Mouse (Mus musculus) neutrophil, adult 5-6 weeks (primary cell): ENCODE results near the gene Cfap36. TPM values are rescaled to one million over a fixed set of nuclear protein-coding genes. Genes with fewer than 3 reads are reported as not detected.

Source experiments
- ATAC-seq: fragments of 151-379, 151-347 bp; 2 replicates; pipeline ENCODE4 v1.8.0; 2017; ENCODE audit warnings: mild to moderate bottlenecking, moderate TSS enrichment; ENCODE audit not compliant: insufficient number of reproducible peaks, poor library complexity, low FRiP score, severe bottlenecking; ENCODE audit errors: extremely low read depth
- total RNA-seq: library from RNA; stranded (forward); fragments of 200-1000 nt; gene quantifications from 2 replicates; pipeline ENCODE4 v1.2.3, GENCODE M21; 2017

Gene Cfap36
- total RNA-seq: 29.6 and 37.7 TPM in 2 replicates

- ATAC-seq: peak; percentile 99
Measured at GRCm38 (mm10) chr11:29246883-29247650, at the start of gene Cfap36. Gene Cfap36 (minus strand): TSS chr11:29247409.

GRCm38 (mm10) chr11:29287305-29287704 lies 40.1 kb upstream of the Cfap36 start:
- no peak for ATAC-seq

GRCm38 (mm10) chr11:29286040-29286439 lies 38.8 kb upstream of the Cfap36 start:
- no peak for ATAC-seq

GRCm38 (mm10) chr11:29274758-29275157 lies 27.5 kb upstream of the Cfap36 start:
- no peak for ATAC-seq

GRCm38 (mm10) chr11:29267824-29268223 lies 20.6 kb upstream of the Cfap36 start:
- ATAC-seq: no peak

DNA sequence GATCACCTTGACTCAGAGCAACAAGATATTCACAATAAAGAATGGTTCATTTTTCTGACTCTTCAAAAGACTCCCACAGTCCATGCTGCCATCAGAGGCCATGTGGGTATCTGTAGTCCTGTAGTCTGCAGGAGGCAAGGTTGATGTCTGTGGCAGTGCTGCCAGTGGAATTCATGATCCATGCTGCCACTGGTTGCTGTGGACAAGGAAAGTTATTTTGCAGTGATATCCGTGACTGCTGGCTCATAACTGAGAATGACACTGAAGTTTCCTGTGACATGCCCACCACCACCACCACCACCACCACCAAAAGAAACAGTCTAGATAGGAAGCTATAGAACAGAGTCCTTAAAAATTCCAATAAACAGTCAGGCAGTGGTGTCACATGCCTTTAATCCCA lies 7.4 kb upstream of the Cfap36 start:
- no peak for ATAC-seq

DNA sequence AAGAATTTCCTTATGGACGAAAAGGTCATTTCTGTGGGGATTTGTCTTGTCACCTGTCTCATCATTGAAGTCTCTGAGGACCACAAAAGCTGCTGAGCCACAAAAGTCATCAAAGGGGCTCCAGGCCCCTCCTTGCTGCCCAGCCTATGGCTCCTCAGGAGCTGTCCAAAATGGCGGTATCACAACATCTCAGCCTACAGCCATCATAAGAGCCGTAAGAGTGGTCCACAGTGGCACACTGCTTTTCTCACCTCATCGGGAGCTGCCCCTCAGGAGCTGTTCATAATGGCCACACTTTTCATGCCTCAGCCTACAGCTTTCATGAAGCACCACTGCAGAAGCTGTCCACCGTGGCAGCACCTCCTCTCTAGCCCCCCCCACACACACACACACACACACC lies 1.2 kb upstream of the Cfap36 start:
- no peak for ATAC-seq

DNA sequence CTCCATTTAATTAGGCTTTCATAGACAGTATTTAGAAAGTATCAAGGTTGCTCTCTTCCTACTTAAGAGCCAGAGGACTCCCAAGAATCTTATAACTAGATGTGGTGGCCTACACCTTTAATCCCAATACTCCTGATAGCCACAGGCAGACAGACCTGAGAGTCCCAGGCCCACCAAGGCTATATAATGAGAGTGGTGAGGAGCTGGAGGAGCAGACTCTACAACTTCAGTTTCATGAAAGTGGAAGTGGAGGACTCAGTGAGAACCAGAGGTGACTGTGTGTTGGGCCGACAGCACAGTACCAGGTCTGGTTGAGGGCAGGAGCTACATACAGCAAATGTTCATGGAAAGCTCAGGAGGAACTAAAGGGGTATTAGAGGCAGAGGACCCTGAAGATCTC lies 516 bp upstream of the Cfap36 start:
- no peak for ATAC-seq

DNA sequence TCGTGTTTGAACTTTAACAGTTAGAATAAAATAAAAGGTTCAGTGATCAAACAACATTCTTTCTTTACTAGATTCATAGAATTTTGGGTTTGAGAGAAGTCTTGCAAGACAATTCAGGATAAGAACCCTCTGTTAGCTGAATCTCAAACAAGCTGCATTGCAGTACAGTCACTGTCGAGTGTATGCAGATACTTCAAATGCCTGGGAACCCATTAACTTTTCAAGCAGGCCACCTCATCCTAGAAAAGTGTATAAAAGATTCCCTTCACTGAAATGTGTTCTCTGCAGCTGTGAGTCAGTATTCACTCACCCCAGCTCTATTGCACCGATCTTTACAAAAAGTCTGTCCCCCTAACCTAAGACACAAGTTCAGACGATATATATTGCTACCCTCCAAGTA lies 1.2 kb downstream of the Cfap36 start:
- ATAC-seq: no peak

- no peak for ATAC-seq
Measured at GRCm38 (mm10) chr11:29241961-29242360, 5.2 kb downstream of the Cfap36 start.

- ATAC-seq: no peak
Measured at GRCm38 (mm10) chr11:29239353-29239752, 7.9 kb downstream of the Cfap36 start.

DNA sequence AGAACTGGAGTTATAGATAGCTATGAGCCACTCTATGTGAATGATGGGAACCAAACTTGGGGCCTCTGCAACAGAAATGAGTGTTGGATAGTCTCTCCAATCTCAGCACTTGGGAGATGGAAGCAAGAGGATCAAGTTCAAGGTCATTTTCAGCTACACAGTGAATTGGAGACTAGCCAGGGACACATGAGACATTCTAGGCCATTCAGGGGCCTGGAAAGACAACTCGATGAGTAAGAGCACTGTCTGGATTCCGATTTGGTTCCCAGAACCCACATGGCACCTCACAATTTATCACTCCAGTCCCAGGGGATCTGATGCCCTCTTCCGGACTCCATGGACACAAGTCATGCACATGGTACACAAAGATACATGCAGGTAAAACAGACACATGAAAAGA lies 8.7 kb downstream of the Cfap36 start:
- ATAC-seq: no peak

DNA sequence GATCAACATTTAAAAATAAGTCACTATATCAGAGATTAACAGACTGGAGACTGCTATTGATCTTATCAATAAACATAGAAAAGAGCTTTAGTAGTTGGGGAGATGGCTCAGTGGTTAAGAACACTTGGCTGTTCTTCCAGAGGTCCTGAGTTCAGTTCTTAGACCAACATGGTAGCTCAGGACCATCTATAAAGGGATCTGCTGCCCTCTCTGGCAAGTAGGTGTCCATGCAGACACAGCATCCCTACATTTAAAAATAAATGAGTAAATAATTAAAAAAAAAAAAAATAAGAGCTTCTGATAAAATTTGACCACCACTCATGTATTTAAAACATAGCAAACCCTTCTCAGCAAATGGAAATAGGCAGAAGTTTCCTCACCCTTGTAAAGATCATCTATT lies 9.2 kb downstream of the Cfap36 start:
- no peak for ATAC-seq

GRCm38 (mm10) chr11:29237364-29237763 lies 9.8 kb downstream of the Cfap36 start:
- ATAC-seq: no peak

GRCm38 (mm10) chr11:29233569-29233968 lies 13.6 kb downstream of the Cfap36 start:
- no peak for ATAC-seq

- ATAC-seq: no peak
Measured at GRCm38 (mm10) chr11:29228957-29229356, 18.3 kb downstream of the Cfap36 start.

- no peak for ATAC-seq
Measured at GRCm38 (mm10) chr11:29224754-29225153, 22.5 kb downstream of the Cfap36 start.

DNA sequence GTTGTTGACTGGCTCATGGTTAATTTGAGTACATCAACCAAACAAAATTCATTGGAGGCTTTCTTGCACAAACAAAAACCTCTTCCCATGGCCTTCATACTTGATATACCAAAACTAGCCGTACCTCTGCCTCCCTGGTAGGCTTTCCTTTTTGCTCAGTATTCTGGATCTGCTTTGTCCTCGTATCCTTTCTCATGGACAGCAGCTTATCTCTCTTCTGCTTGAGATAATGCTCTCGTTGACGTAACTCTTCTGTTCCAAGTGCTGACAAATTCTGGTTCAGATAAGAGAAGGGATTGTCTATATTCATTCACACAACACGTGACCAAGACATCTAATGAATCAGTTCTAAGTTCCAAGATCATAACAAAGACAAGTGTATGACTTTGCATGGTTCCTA lies 24.9 kb downstream of the Cfap36 start:
- ATAC-seq: no peak

DNA sequence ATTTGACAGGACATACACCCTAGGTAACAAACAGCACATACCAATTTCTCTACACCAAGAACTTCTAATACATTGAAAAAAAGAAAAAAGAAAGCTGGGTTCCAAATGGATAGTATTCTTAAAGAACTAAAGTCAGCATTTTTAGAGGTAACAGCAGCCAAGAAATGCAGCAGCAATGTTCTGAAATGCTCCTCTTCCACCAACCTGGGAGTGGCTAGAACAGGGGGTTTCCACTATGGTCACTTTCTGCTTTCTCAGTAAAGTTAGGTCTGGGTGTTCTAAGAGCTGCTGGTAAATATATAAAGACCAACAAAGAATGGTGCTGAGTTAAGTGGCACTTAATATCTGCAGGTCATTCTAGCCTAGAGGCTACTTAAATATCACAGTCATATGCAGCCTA lies 28.2 kb downstream of the Cfap36 start:
- no peak for ATAC-seq

DNA sequence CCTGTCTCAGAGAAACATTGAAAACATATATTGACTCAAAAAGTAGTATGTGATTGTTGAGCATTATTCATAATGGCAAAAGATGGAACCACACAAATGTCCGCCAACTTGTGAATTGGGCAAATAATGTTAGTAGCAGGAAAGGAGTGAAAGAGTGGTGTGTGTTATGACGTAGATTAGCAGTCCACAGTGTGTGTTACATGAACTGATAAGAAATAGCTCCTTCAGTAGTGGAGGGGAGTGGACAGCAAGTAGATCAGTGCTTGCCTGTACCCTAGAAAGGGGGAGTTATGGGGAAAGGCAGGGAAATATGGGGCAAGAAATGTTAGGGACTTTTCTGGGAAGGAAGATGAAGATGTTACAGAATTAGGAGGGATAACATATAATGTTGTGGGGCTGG lies 31.0 kb downstream of the Cfap36 start:
- ATAC-seq: no peak

GRCm38 (mm10) chr11:29209774-29210173 lies 37.4 kb downstream of the Cfap36 start:
- no peak for ATAC-seq
